Mouse (Mus musculus) liver, adult 2 months (tissue): Measurements from ENCODE around the gene 1700088E04Rik.

ENCODE experiments used
- CTCF ChIP-seq: fragments of 200-500 bp; IDR thresholded peaks from 2 replicates; pipeline ENCODE4 v1.5.1; 2011; ENCODE audit warnings: low read depth, low read length, control low read depth
- POLR2A ChIP-seq: fragments of 200-500 bp; IDR thresholded peaks from 2 replicates; pipeline ENCODE4 v1.6.1; 2011; ENCODE audit warnings: low read length, control low read depth; ENCODE audit not compliant: insufficient read depth; ENCODE audit errors: extremely low read depth

DNA sequence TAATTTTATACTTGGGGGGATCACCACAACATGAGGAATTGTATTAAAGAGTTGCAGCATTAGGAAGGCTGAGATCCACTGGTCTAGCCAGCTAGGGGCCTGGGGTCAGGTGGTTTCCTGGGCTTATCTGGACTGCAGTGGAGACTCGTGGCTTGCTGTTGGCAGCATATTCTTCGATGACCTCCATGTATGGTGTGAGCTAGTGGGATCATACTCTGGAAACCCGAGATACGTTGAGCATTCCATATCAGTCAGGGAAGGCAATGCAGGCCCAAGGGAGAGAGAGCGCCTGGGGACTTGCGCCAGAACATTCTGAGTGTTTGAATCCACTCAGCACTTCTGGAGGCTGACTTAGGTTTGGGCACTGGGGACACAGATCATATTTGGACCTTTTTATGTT is 17.3 kb downstream of the 1700088E04Rik start:
- TF ChIP-seq CTCF (no peak), POLR2A (no peak)
